Mouse (Mus musculus) midbrain, embryonic 12.5 days (tissue): ENCODE results near the gene Lypd1. TPM values are rescaled to one million over a fixed set of nuclear protein-coding genes. Genes with fewer than 3 reads are reported as not detected.
A peak's percentile ranks its signal among the peaks of the same experiment; 100 is the strongest.

Source experiments
- ATAC-seq: fragments of 200-750 bp; cut with Nextera tagmentation; 2 replicates; pipeline ENCODE4 v1.8.0; 2017; ENCODE audit warnings: low read depth, moderate TSS enrichment, moderate library complexity; ENCODE audit not compliant: low FRiP score
- H3K27ac ChIP-seq: fragments of 300-500 bp; sonication (generic); replicated peaks from 2 replicates; pipeline ENCODE4 v1.5.1; 2016; ENCODE audit warnings: mild to moderate bottlenecking
- H3K27me3 ChIP-seq: fragments of 300-500 bp; sonication (generic); 2 replicates; pipeline ENCODE4 v1.6.1; 2016; ENCODE audit warnings: mild to moderate bottlenecking
- H3K36me3 ChIP-seq: fragments of 300-500 bp; sonication (generic); 2 replicates; pipeline ENCODE4 v1.6.1; 2016
- H3K4me1 ChIP-seq: fragments of 300-500 bp; sonication (generic); 2 replicates; pipeline ENCODE4 v1.6.1; 2016
- H3K4me2 ChIP-seq: fragments of 300-500 bp; sonication (generic); replicated peaks from 2 replicates; pipeline ENCODE4 v1.6.1; 2016; ENCODE audit warnings: mild to moderate bottlenecking, moderate library complexity
- H3K4me3 ChIP-seq: fragments of 300-500 bp; sonication (generic); 2 replicates; pipeline ENCODE4 v1.5.1; 2016; ENCODE audit warnings: mild to moderate bottlenecking
- H3K9ac ChIP-seq: fragments of 300-500 bp; sonication (generic); replicated peaks from 2 replicates; pipeline ENCODE4 v1.6.1; 2016; ENCODE audit warnings: mild to moderate bottlenecking, moderate library complexity
- H3K9me3 ChIP-seq: fragments of 300-500 bp; sonication (generic); 2 replicates; pipeline ENCODE4 v1.6.1; 2016; ENCODE audit warnings: mild to moderate bottlenecking
- WGBS: fragments of 180-500 bp; shearing (Covaris S2); methylation state at CpG from one replicate; pipeline ENCODE4 v1.1.7; 2016; 5-methylcytosine and 5-hydroxymethylcytosine counted together
- polyA plus RNA-seq: library from polyadenylated mRNA; unstranded; fragments of >200 nt; fragmentation: Nextera tagmentation; extraction: Ambion mirVana; gene quantifications from 2 replicates; pipeline ENCODE4 v1.2.1, GENCODE M21; 2016

The Lypd1 gene
- polyA plus RNA-seq, 1 experiment from 2014 or later: 14.6 TPM

DNA sequence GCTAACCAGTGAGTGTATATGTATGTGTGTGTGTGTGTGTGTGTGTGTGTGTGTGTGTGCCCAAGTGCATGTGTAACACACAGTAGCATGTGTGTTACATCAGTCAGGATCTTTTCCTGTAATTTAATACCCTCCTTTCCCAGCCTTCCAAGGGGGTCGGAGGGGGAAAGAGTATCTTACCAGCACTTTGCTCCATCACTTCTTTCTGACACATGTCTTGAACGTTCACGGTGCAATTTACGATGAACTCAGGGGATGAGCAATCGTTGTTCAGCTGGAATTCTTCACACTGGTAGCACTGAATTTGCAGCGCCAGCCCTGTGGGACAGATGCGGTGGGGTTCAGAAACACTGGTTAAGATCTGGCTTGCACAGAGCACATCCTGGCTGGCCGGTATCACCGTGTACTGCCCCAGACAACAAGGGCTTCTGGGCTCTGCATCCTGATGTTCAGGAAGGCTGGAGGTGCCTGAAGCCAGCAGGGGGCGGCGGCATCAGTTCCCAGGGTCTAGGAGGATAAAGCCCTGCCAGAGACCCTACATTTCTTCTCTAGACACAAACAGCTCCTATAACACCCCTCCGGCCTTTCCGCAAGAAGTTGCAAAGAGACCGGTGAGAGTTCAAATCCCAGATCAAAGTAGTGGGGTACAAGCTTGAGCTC lies 2.6 kb downstream of the Lypd1 start:
- Histone ChIP-seq H3K4me2 (peak overlapping the region; percentile 99), H3K36me3 (no peaks in the 10 kb centered on the region), H3K4me1 (peaks cover 31% of the 10 kb centered on the region), H3K9me3 (no peaks in the 10 kb centered on the region), H3K4me3 (peak overlapping the region; percentile 57), H3K27me3 (peaks cover 38% of the 10 kb centered on the region), H3K27ac (no peak overlapping the region), H3K9ac (no peak overlapping the region)
- WGBS: 17% methylated on average over 14 of the region's 14 CpGs
- peak; percentile 42; the same call in 1 of the 2 replicates for ATAC-seq

DNA sequence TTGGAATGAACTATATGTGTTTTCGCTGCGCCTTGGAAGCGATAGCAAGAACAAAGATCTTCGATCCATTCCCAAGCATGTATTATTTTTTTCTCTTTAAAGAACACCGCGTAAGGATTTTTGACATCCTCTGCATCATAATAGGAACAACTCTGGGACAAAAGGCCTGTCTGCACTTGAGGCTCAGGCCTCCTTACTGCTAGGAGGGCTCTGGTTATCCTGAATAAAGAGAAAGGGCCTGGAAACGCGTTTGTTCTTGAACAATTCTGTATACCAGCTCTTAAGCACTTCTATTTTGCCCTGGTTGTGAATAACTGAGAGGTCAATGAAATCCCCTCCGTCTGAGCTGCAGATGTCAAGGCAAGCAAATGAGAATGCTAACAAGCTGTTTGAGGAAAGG lies 19.7 kb downstream of the Lypd1 start:
- Histone ChIP-seq H3K9ac (no peak overlapping the region), H3K9me3 (no peaks in the 10 kb centered on the region), H3K36me3 (no peaks in the 10 kb centered on the region), H3K4me3 (no peak overlapping the region), H3K27ac (peak overlapping the region; percentile 64), H3K4me2 (0 out of 2 replicates have a peak overlapping the region, but pooled peaks have one; percentile 3), H3K27me3 (peaks cover 4% of the 10 kb centered on the region; the same call in 1 of the 2 replicates), H3K4me1 (peaks cover 10% of the 10 kb centered on the region)
- 23% methylated on average over 9 of the region's 9 CpGs for WGBS
- peak; percentile 64 for ATAC-seq

DNA sequence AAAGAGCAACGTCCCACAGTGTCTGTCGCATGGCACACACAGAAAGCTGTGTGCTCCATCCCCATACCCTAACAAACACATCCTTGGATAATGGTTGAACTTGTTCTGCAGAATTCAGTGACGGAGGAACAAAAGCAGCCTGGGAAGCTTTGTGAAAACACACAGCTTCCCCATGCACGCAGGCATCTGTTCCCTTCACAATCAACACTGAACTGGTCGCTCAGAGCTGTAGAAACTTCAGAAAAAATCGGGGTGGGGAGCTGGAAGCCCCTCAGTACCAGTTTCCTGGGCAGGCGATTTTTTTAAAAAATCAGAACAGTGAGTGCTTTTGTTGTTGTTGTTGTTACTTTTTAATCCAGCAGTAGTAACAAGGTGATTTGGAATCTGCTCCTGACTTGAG lies 42.8 kb downstream of the Lypd1 start:
- H3K9ac ChIP-seq: no peak overlapping the region
- H3K4me3 ChIP-seq: no peak overlapping the region
- no peaks in the 10 kb centered on the region for H3K9me3 ChIP-seq
- H3K27ac ChIP-seq: no peak overlapping the region
- H3K36me3 ChIP-seq: no peaks in the 10 kb centered on the region
- H3K4me1 ChIP-seq: peaks cover 13% of the 10 kb centered on the region
- peak; percentile 38; the same call in 1 of the 2 replicates for ATAC-seq
- 27% methylated on average over 7 of the region's 7 CpGs for WGBS
- no peaks in the 10 kb centered on the region for H3K27me3 ChIP-seq
- H3K4me2 ChIP-seq: no peak overlapping the region; the same call in 1 of the 2 replicates

DNA sequence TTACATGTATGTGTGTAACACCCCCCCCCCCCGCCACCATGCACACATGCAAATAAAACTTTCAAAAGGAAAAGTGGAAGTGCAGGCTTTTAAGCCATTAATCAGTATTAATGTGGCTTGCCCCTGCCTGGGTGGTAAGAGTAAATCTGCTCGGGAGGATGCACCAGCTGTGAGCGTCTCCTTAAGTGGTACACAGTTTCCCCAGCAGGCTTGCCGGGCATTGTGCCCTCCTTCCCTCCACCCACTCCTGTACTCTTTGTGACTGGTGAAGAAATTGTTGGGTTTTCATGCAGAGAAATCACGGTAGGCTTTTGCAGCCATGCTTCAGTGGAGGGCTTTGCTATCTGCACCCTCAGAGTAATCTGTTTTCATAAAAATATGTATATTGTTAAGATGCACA lies 54.3 kb downstream of the Lypd1 start:
- H3K4me2 ChIP-seq: no peak overlapping the region
- no peak overlapping the region for H3K27ac ChIP-seq
- no peak for ATAC-seq
- WGBS: 75% methylated on average over 5 of the region's 5 CpGs
- H3K4me1 ChIP-seq: peaks cover 8% of the 10 kb centered on the region
- no peak overlapping the region for H3K4me3 ChIP-seq
- no peaks in the 10 kb centered on the region for H3K36me3 ChIP-seq
- H3K27me3 ChIP-seq: no peaks in the 10 kb centered on the region
- no peaks in the 10 kb centered on the region for H3K9me3 ChIP-seq
- H3K9ac ChIP-seq: no peak overlapping the region

DNA sequence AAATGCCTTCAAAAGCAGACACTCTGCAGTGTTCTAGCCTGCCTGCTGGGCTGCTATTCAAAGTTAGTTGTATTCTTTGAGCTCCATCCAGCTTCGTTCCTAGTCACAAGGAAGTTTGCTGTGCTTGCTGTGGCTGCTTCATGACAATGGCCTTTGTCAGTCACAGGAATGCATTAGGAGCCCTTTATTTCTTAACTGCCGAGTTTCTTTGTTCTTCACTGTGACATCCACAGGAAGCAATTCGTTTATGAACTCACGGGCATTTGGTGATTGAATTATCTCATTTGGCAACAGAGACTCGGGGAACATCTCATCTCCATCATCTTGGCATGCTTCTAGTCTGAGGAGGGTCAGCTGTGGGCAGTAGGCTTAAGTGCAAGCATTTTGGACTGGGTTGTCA lies 58.3 kb downstream of the Lypd1 start:
- H3K4me2 ChIP-seq: no peak overlapping the region
- 0 out of 2 replicates have a peak, but pooled peaks cover 3% of the 10 kb centered on the region for H3K27me3 ChIP-seq
- no peak overlapping the region for H3K9ac ChIP-seq
- H3K36me3 ChIP-seq: no peaks in the 10 kb centered on the region
- H3K9me3 ChIP-seq: no peaks in the 10 kb centered on the region
- H3K27ac ChIP-seq: no peak overlapping the region
- 4% methylated on average over 5 of the region's 5 CpGs for WGBS
- peaks cover 8% of the 10 kb centered on the region for H3K4me1 ChIP-seq
- H3K4me3 ChIP-seq: no peak overlapping the region
- ATAC-seq: no peak

DNA sequence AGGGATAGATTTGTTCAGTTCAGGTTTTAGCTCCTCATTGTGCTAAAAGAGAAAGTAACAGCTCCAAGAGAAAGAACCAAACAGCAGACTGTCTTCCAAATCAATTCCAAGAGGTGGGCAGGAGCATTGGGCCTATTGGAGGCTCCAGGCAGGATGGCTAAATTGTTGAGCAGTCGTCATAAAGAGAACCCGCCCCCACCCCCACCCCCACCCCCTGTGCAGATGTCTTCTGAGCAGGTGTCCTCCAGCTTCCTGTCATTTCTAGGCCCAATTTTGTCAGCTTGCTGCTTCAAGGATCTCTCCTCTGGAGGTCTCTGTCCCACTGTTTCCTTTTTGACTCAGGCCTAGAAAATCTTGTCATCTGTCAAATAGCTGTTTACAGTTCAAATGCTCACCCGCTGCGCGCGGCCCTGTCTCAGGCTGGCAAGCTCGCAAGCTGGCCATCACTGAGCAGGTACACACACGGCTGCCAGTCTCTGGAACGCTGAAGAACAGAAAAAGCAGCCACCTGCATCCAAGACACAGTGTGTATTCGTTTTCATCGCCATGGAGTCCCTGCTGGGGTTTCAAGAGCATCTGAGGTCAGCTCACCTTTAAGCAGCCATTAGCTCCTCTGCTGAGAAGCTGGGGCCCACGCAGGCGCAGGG lies 73.0 kb downstream of the Lypd1 start:
- no peaks in the 10 kb centered on the region for H3K4me1 ChIP-seq
- H3K9ac ChIP-seq: 0 out of 2 replicates have a peak overlapping the region, but pooled peaks have one; percentile 11
- no peak overlapping the region for H3K4me3 ChIP-seq
- WGBS: 46% methylated on average over 13 of the region's 13 CpGs
- H3K27ac ChIP-seq: no peak overlapping the region
- H3K36me3 ChIP-seq: no peaks in the 10 kb centered on the region
- no peaks in the 10 kb centered on the region for H3K9me3 ChIP-seq
- H3K4me2 ChIP-seq: no peak overlapping the region
- no peak for ATAC-seq
- no peaks in the 10 kb centered on the region for H3K27me3 ChIP-seq

DNA sequence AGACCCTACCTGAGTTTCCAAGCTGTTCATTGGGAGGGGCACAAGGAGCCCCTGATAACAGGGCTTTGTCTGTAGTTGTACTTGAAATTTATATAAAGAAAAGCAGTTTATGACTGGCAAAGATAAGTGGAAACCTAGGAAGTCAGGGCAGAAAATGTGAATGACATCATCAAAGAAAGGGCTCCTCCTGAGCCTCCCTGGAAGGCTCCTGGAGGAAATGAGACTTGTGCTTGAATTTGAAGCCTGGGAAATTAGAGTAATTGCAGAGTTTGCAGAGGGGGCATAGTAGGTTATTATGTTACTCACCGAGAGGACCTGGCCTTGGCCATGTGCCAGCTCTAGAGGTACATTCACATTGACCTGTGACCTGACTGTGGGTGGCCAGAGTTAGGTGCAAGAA lies 75.4 kb downstream of the Lypd1 start:
- no peak overlapping the region for H3K27ac ChIP-seq
- H3K4me3 ChIP-seq: no peak overlapping the region
- no peak for ATAC-seq
- H3K4me1 ChIP-seq: no peaks in the 10 kb centered on the region
- H3K4me2 ChIP-seq: no peak overlapping the region
- H3K27me3 ChIP-seq: no peaks in the 10 kb centered on the region
- no peaks in the 10 kb centered on the region for H3K36me3 ChIP-seq
- no peaks in the 10 kb centered on the region for H3K9me3 ChIP-seq
- 67% methylated on average over 1 of the region's 1 CpGs for WGBS
- no peak overlapping the region for H3K9ac ChIP-seq

DNA sequence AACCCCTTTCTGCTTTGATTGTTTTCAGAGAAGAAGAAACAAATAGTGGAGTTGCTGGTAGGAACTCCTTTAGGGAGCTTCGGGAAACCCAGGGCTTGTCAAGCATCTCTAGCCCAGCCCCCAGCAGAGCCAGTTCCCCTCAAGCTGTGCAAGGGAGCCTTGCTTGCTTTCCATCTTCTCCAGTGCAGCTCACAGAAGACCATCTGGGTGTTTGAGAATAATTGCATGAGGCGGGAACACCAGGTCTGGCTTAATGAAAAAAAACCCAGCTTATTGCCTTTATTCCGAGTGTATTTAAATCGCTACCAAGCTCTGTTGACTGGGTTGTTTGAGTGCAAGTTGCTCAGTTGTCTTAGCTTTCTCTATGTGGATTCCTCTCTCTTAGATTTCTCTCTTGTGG lies 89.3 kb downstream of the Lypd1 start:
- H3K9me3 ChIP-seq: no peaks in the 10 kb centered on the region
- H3K4me2 ChIP-seq: no peak overlapping the region
- 86% methylated on average over 4 of the region's 4 CpGs for WGBS
- no peak overlapping the region for H3K4me3 ChIP-seq
- H3K9ac ChIP-seq: no peak overlapping the region
- no peaks in the 10 kb centered on the region for H3K27me3 ChIP-seq
- H3K27ac ChIP-seq: no peak overlapping the region
- ATAC-seq: no peak
- H3K4me1 ChIP-seq: no peaks in the 10 kb centered on the region
- H3K36me3 ChIP-seq: no peaks in the 10 kb centered on the region

DNA sequence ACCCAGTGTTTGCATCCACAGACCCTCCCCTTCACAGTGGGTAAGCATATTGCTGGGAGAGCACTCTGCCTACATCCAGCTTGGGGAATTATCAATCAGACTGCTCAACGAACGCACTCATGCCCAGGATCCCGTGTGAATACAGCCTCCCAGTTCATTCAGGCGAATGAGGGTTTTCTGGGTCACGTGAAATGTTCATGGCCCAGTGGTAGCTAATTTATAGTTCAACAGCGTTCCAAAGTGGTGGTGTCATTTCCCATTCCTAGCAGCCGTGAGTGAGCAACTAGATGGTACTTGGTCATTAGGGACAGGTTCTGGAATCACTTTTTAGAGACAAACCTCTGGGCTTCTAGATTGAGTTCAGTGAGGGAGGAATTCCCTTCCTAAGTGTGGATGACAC lies 91.8 kb downstream of the Lypd1 start:
- Histone ChIP-seq H3K36me3 (no peaks in the 10 kb centered on the region), H3K27me3 (no peaks in the 10 kb centered on the region), H3K4me1 (no peaks in the 10 kb centered on the region), H3K4me3 (no peak overlapping the region), H3K4me2 (no peak overlapping the region), H3K27ac (no peak overlapping the region), H3K9ac (no peak overlapping the region), H3K9me3 (no peaks in the 10 kb centered on the region)
- WGBS: 85% methylated on average over 7 of the region's 7 CpGs
- no peak for ATAC-seq

Other genes with a start within 250 kb of the Lypd1 start
- not detected in 2 replicates for gene Gpr39, start 236.1 kb downstream of the Lypd1 start, polyA plus RNA-seq